Mouse (Mus musculus): ENCODE measurements around the gene Prr5l. TPM values are rescaled to one million over a fixed set of nuclear protein-coding genes. Genes with fewer than 3 reads are reported as not detected.

The Prr5l gene
- polyA plus RNA-seq, 1 experiment from 2014 or later = 8.5 TPM

DNA sequence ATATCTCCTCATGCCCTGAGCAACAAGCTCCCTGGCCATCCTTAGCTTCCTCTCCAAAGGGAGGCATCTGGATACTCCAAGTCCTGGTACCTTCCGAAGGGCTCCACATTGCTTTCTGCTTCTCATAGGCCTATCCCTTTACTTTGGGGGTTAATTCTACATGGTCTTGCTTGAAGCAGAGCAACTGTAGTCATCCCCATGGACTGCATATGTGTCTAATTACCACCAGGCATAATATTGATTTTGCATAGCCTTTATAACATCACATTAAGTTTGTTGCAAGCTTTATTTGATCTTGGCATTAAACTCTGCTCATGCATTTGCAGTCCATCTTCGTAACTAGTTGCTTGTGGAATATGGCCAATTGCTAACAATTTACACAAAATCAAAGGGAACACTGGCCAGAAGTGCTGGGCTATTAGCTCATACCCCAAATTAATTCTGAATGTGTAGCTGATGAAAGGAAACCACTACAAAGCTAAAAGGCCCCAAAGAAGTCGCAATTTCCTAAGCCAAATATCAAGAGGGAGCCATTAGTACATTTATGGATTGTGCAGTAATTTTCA is 21.8 kb downstream of the Prr5l start:
- DNase-seq (ENCODE audit: low spot score) = no peak
- 77% methylated on average over 3 of the region's 3 CpGs for WGBS

DNA sequence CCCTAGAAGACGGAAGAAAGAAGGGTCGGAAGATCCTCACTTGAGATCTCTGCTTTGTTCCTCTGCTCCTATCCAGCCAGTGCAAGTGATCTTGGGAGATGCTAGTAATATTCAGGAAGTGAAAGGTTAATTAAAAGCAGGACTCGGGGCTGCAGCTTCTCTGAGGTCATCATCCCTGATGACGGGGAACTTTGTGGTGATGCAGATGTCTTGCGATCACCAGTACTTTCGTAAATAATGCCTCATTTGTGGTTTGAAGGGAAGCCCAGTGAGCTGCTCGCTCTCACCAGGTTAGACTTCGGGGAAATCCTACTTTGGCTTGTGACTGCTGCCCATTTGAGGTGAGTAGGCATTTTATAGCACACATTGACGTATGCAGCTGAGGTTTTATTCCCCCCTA is 26.7 kb downstream of the Prr5l start:
- H3K36me3 ChIP-seq (ENCODE audit: control insufficient read depth, insufficient read depth, low read length) = no peaks in the 10 kb centered on the region
- no peaks in the 10 kb centered on the region for H3K4me1 ChIP-seq (replicated peaks; ENCODE audit: control insufficient read depth, insufficient read depth, low read length)
- no peak overlapping the region for H3K4me2 ChIP-seq
- H3K9me3 ChIP-seq (ENCODE audit: control insufficient read depth, low read length) = no peaks in the 10 kb centered on the region
- H3K27me3 ChIP-seq (replicated peaks; ENCODE audit: control insufficient read depth, insufficient read depth, low read length) = no peaks in the 10 kb centered on the region; the same call in 1 of the 2 replicates
- no peak overlapping the region for H3K27ac ChIP-seq (ENCODE audit: low read depth, low read length)
- H3K4me3 ChIP-seq (ENCODE audit: low read depth, low read length) = no peak overlapping the region
- DNase-seq (ENCODE audit: low spot score) (no peak), ATAC-seq (replicated peaks; ENCODE audit: low FRiP score) (no peak)
- no peak overlapping the region for H3K9ac ChIP-seq (ENCODE audit: low read depth, low read length)
- WGBS = 80% methylated on average over 9 of the region's 9 CpGs

More for the DNA sequence above, 21.8 kb downstream of the Prr5l start:
- Histone ChIP-seq H3K9me3 (ENCODE audit: control insufficient read depth, low read length) (no peaks in the 10 kb centered on the region), H3K4me1 (replicated peaks; ENCODE audit: control insufficient read depth, insufficient read depth, low read length) (no peaks in the 10 kb centered on the region), H3K4me3 (ENCODE audit: low read depth, low read length) (no peak overlapping the region), H3K27ac (ENCODE audit: low read depth, low read length) (no peak overlapping the region), H3K4me2 (no peak overlapping the region), H3K27me3 (replicated peaks; ENCODE audit: control insufficient read depth, insufficient read depth, low read length) (no peaks in the 10 kb centered on the region; the same call in none of the 2 replicates), H3K9ac (ENCODE audit: low read depth, low read length) (no peak overlapping the region), H3K36me3 (ENCODE audit: control insufficient read depth, insufficient read depth, low read length) (no peaks in the 10 kb centered on the region)
- ATAC-seq (replicated peaks; ENCODE audit: low FRiP score) = no peak

DNA sequence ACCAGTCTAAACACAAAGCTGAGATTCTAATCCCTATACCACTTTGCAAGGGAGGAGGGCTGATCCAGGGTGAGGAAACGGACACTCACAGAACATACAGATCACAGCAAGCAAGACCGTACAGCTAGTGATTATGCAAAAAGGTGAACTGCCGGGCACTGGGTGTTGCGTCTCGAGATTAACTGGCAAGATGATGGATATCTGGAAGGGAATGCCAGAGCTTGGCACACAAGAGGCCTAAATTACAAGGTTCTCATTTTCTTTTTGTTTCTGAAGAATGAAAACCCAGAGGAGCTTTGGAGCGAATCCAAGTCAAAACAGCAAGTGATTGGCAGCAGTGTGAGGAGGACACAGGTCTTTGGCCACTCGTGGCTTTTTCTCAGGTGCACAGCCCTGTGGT is 28.0 kb downstream of the Prr5l start:
- Histone ChIP-seq H3K4me2 (no peak overlapping the region), H3K9me3 (ENCODE audit: control insufficient read depth, low read length) (no peaks in the 10 kb centered on the region), H3K4me1 (replicated peaks; ENCODE audit: control insufficient read depth, insufficient read depth, low read length) (no peaks in the 10 kb centered on the region), H3K27ac (ENCODE audit: low read depth, low read length) (no peak overlapping the region), H3K9ac (ENCODE audit: low read depth, low read length) (no peak overlapping the region), H3K27me3 (replicated peaks; ENCODE audit: control insufficient read depth, insufficient read depth, low read length) (no peaks in the 10 kb centered on the region; the same call in 1 of the 2 replicates), H3K36me3 (ENCODE audit: control insufficient read depth, insufficient read depth, low read length) (no peaks in the 10 kb centered on the region), H3K4me3 (ENCODE audit: low read depth, low read length) (no peak overlapping the region)
- ATAC-seq (replicated peaks; ENCODE audit: low FRiP score) = no peak
- no peak for DNase-seq (ENCODE audit: low spot score)
- 83% methylated on average over 7 of the region's 7 CpGs for WGBS

DNA sequence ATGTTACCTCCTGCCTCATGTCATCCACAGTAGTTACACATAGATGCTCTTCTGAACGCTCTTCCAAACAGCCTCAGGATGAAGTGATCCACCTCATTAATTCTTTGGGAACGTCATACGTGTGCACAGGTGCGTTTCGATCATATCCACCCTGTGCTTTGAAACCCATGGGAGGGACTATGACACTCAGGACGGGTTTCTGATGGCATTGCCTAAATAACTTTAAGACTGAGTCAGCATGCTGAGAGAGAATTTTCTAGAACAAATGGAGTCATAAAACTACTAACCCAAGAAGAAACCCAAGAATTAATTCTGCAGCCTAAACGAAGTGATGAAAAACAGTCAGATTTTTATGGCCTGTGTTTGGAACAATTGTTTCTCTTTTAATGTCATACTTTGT is 40.1 kb downstream of the Prr5l start:
- no peak overlapping the region for H3K9ac ChIP-seq (ENCODE audit: low read depth, low read length)
- ATAC-seq (replicated peaks; ENCODE audit: low FRiP score) = no peak
- DNase-seq (ENCODE audit: low spot score) = no peak
- H3K27ac ChIP-seq (ENCODE audit: low read depth, low read length) = no peak overlapping the region
- H3K4me3 ChIP-seq (ENCODE audit: low read depth, low read length) = no peak overlapping the region
- no peak overlapping the region for H3K4me2 ChIP-seq
- no peaks in the 10 kb centered on the region for H3K27me3 ChIP-seq (replicated peaks; ENCODE audit: control insufficient read depth, insufficient read depth, low read length)
- 79% methylated on average over 7 of the region's 7 CpGs for WGBS
- H3K9me3 ChIP-seq (ENCODE audit: control insufficient read depth, low read length) = no peaks in the 10 kb centered on the region
- no peaks in the 10 kb centered on the region for H3K36me3 ChIP-seq (ENCODE audit: control insufficient read depth, insufficient read depth, low read length)
- H3K4me1 ChIP-seq (replicated peaks; ENCODE audit: control insufficient read depth, insufficient read depth, low read length) = no peaks in the 10 kb centered on the region

DNA sequence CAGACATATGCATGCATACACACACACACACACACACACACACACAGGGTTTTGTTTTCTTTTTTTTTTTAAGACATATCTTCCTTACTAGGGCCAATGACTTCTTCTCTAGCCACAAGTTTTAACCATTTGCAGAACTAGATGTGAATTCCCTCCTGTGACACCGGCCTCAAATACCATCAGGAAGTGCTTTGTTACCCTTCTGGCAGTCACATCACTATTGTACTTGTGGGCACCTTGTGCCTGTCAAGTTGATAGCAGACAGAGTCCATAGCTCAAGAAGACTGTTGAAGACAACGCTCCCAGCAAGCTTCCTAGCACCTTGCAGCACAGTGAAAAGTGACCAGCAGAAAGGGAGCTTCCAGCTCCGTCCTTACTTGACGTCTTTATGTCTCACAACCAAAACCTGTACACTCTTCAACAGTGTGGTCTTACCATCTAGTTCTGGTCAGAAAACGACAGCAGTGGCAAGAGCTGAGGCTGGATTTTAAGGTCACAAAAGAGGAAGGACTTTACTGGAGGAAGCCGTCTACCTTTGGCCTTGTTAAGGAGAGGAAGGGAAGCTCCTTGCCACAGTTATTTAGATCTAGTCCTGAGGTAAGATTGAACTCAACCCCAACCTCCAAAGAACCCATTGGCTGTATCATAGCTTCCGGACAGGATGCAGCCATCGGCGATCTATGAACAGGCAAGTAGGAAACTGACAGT is 47.9 kb downstream of the Prr5l start:
- Histone ChIP-seq H3K9ac (ENCODE audit: low read depth, low read length) (no peak overlapping the region), H3K27ac (ENCODE audit: low read depth, low read length) (no peak overlapping the region), H3K4me1 (replicated peaks; ENCODE audit: control insufficient read depth, insufficient read depth, low read length) (no peaks in the 10 kb centered on the region), H3K36me3 (ENCODE audit: control insufficient read depth, insufficient read depth, low read length) (no peaks in the 10 kb centered on the region), H3K9me3 (ENCODE audit: control insufficient read depth, low read length) (no peaks in the 10 kb centered on the region), H3K27me3 (replicated peaks; ENCODE audit: control insufficient read depth, insufficient read depth, low read length) (no peaks in the 10 kb centered on the region), H3K4me3 (ENCODE audit: low read depth, low read length) (no peak overlapping the region), H3K4me2 (no peak overlapping the region)
- ATAC-seq (replicated peaks; ENCODE audit: low FRiP score) (no peak), DNase-seq (ENCODE audit: low spot score) (peak; percentile 26)
- WGBS = 54% methylated on average over 9 of the region's 9 CpGs

DNA sequence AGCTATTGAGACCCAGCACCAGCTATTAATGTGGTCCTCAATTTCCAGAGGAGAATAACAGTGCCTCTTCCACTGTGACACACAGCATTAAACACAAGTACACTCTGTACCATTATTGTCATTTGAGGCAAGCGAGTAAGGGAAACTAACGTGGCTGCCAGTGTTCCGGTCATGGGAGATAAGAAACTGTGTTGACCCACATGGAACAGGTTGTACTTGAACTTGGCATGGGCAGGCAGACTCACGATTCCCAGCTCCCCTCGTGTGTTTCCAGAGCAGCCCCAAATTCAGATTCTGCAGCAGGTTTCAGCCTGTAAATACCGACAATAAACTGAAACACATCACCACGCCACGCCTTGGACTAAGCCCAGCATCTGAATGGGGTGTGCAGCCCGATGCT is 50.5 kb downstream of the Prr5l start:
- Histone ChIP-seq H3K9ac (ENCODE audit: low read depth, low read length) (no peak overlapping the region), H3K36me3 (ENCODE audit: control insufficient read depth, insufficient read depth, low read length) (no peaks in the 10 kb centered on the region), H3K4me1 (replicated peaks; ENCODE audit: control insufficient read depth, insufficient read depth, low read length) (peaks cover 6% of the 10 kb centered on the region; the same call in 1 of the 2 replicates), H3K27me3 (replicated peaks; ENCODE audit: control insufficient read depth, insufficient read depth, low read length) (no peaks in the 10 kb centered on the region), H3K9me3 (ENCODE audit: control insufficient read depth, low read length) (no peaks in the 10 kb centered on the region), H3K27ac (ENCODE audit: low read depth, low read length) (no peak overlapping the region), H3K4me3 (ENCODE audit: low read depth, low read length) (no peak overlapping the region), H3K4me2 (no peak overlapping the region)
- ATAC-seq (replicated peaks; ENCODE audit: low FRiP score) = no peak
- peak; percentile 22 for DNase-seq (ENCODE audit: low spot score)
- WGBS = 73% methylated on average over 9 of the region's 9 CpGs

DNA sequence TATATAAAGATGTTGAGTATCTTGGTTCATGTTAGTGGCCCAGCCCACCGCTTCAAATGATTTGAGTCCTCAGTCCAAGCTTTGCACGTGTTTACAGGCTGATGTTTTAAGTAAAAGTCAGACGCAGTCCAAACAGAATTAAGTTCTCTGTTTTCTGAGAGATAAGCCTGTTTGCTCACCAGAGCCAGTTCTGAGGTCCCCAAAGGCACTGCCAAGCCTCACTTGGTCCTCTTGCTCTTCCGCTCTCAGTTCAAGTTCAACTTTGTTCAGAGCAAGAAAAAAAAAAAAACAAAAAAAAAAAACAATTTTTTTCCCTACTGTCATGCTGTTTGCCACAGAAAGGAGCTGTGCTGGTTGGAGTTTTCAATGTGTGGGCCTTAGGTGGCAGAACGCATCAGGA is 51.0 kb downstream of the Prr5l start:
- H3K9me3 ChIP-seq (ENCODE audit: control insufficient read depth, low read length) = no peaks in the 10 kb centered on the region
- no peaks in the 10 kb centered on the region for H3K27me3 ChIP-seq (replicated peaks; ENCODE audit: control insufficient read depth, insufficient read depth, low read length)
- no peak for DNase-seq (ENCODE audit: low spot score)
- no peak overlapping the region for H3K27ac ChIP-seq (ENCODE audit: low read depth, low read length)
- no peaks in the 10 kb centered on the region for H3K36me3 ChIP-seq (ENCODE audit: control insufficient read depth, insufficient read depth, low read length)
- ATAC-seq (replicated peaks; ENCODE audit: low FRiP score) = no peak
- WGBS = 78% methylated on average over 5 of the region's 5 CpGs
- no peak overlapping the region for H3K9ac ChIP-seq (ENCODE audit: low read depth, low read length)
- H3K4me2 ChIP-seq = no peak overlapping the region
- H3K4me3 ChIP-seq (ENCODE audit: low read depth, low read length) = no peak overlapping the region
- peaks cover 6% of the 10 kb centered on the region; the same call in 1 of the 2 replicates for H3K4me1 ChIP-seq (replicated peaks; ENCODE audit: control insufficient read depth, insufficient read depth, low read length)

DNA sequence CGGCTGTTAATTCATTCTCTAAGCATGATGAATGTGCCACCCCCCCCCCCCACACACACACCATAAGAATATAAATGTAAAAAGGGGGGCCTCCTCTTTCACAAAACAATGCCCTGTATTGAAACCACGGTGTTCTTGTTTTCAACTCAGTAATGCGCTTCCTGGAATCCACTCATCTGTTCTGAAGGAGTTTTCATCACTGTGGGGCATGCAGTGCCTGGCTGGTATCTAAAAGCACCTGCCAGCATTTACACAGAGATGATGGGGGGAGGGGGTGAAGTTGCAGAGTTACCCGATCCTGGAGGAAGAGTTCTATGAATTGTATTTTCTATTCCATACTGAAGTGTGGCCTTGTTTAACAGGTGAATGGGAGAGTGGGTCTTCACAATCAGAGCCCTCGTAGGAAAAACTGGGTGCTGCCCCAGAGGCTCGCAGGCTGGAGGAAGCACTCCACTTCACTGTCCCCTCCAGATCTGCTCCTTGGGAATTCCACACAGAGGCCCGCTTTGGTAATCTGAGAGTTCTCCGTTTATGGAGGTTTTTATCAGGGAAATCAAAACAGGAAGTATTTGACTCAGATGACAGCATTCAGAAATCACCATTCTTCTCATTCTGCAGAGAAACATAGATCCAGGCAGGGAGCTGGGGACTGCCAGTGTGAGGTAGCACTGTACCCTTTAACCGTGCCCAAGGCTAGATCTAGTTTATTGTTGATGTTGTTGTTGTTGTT is 52.5 kb downstream of the Prr5l start:
- Histone ChIP-seq H3K4me1 (replicated peaks; ENCODE audit: control insufficient read depth, insufficient read depth, low read length) (peaks cover 6% of the 10 kb centered on the region; the same call in 1 of the 2 replicates), H3K4me3 (ENCODE audit: low read depth, low read length) (no peak overlapping the region), H3K27ac (ENCODE audit: low read depth, low read length) (no peak overlapping the region), H3K36me3 (ENCODE audit: control insufficient read depth, insufficient read depth, low read length) (no peaks in the 10 kb centered on the region), H3K9me3 (ENCODE audit: control insufficient read depth, low read length) (no peaks in the 10 kb centered on the region), H3K4me2 (no peak overlapping the region), H3K9ac (ENCODE audit: low read depth, low read length) (no peak overlapping the region), H3K27me3 (replicated peaks; ENCODE audit: control insufficient read depth, insufficient read depth, low read length) (no peaks in the 10 kb centered on the region)
- DNase-seq (ENCODE audit: low spot score) = no peak
- WGBS = 60% methylated on average over 9 of the region's 9 CpGs
- no peak for ATAC-seq (replicated peaks; ENCODE audit: low FRiP score)
